Mouse (Mus musculus) liver, postnatal 0 days (tissue): ENCODE measurements around the gene Sf3b5.

Experiments
- CTCF ChIP-seq: sonication (generic); IDR thresholded peaks from 2 replicates; pipeline ENCODE4 v1.5.1; 2016; ENCODE audit warnings: antibody characterized with exemption, low read depth
- EP300 ChIP-seq: IDR thresholded peaks from 2 replicates; pipeline ENCODE4 v1.6.1; 2016; ENCODE audit warnings: antibody characterized with exemption, low read depth, mild to moderate bottlenecking

DNA sequence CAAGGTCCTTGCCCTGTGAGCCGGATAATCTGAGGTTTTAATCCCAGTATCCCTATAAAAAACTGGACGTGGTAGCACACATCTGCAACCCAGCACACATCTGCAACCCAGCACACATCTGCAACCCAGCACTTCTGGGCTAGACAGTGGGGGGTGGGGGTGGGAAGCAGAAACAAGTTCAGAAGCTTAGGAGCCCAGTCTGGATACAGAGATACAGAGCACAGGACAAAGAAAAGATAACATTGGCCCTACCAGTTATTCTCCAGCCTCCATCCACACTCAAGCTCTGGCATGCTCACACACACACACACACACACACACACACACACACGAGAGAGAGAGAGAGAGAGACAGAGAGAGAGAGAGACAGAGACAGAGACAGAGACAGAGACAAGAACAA lies 21.6 kb upstream of the Sf3b5 start:
- TF ChIP-seq CTCF (no peak), EP300 (no peak)
